Mouse (Mus musculus) forebrain, embryonic 16.5 days (tissue): ENCODE measurements around the gene Crb1. TPM values are rescaled to one million over a fixed set of nuclear protein-coding genes. Genes with fewer than 3 reads are reported as not detected.
"Not testable (repeated sequence)": the region's sequence is repeated elsewhere in the genome, so short reads cannot be mapped to it uniquely, and the experiment has no call there.

ENCODE experiments used
- ATAC-seq: fragments of 200-750 bp; cut with Nextera tagmentation; 2 replicates; pipeline ENCODE4 v1.8.0; 2017; ENCODE audit warnings: mild to moderate bottlenecking, moderate library complexity
- H3K27ac ChIP-seq: fragments of 300-500 bp; sonication (generic); 2 replicates; pipeline ENCODE4 v1.5.1; 2014; ENCODE audit warnings: low read length, control low read depth
- H3K27me3 ChIP-seq: fragments of 300-500 bp; sonication (generic); replicated peaks from 2 replicates; pipeline ENCODE4 v1.6.1; 2014; ENCODE audit warnings: low read length; ENCODE audit not compliant: control insufficient read depth, insufficient read depth
- H3K36me3 ChIP-seq: fragments of 300-500 bp; sonication (generic); 2 replicates; pipeline ENCODE4 v1.6.1; 2014; ENCODE audit not compliant: control insufficient read depth, insufficient read depth
- H3K4me1 ChIP-seq: fragments of 300-500 bp; sonication (generic); replicated peaks from 2 replicates; pipeline ENCODE4 v1.6.1; 2014; ENCODE audit warnings: low read length; ENCODE audit not compliant: control insufficient read depth, insufficient read depth
- H3K4me2 ChIP-seq: fragments of 300-500 bp; sonication (generic); 2 replicates; pipeline ENCODE4 v1.6.1; 2014; ENCODE audit warnings: mild to moderate bottlenecking, low read length, control low read depth
- H3K4me3 ChIP-seq: fragments of 300-500 bp; sonication (generic); replicated peaks from 2 replicates; pipeline ENCODE4 v1.5.1; 2014; ENCODE audit warnings: mild to moderate bottlenecking, low read length, control low read depth
- H3K9ac ChIP-seq: fragments of 300-500 bp; sonication (generic); replicated peaks from 2 replicates; pipeline ENCODE4 v1.6.1; 2014; ENCODE audit warnings: low read depth, low read length, control low read depth
- H3K9me3 ChIP-seq: fragments of 300-500 bp; sonication (generic); 2 replicates; pipeline ENCODE4 v1.6.1; 2016; ENCODE audit warnings: low read length; ENCODE audit not compliant: control insufficient read depth
- WGBS: fragments of 180-500 bp; shearing (Covaris S2); extraction: QIAGEN DNeasy Blood & Tissue Kit; methylation state at CpG from one replicate; pipeline ENCODE4 v1.1.7; 2014; 5-methylcytosine and 5-hydroxymethylcytosine counted together
- polyA plus RNA-seq: library from polyadenylated mRNA; unstranded; fragments of >200 nt; fragmentation: Nextera tagmentation; extraction: Ambion mirVana; gene quantifications from 2 replicates; pipeline ENCODE4 v1.2.1, GENCODE M21; 2015

The Crb1 gene
- polyA plus RNA-seq, 1 experiment from 2014 or later = 1.1 TPM

- not testable (repeated sequence) for H3K4me2 ChIP-seq, ATAC-seq, H3K4me1 ChIP-seq
Measured at GRCm38 (mm10) chr1:139302519-139302918, 74.4 kb downstream of the Crb1 start.

GRCm38 (mm10) chr1:139301830-139302229 lies 75.1 kb downstream of the Crb1 start:
- 26% methylated on average over 5 of the region's 5 CpGs for WGBS
- ATAC-seq = no peak
- no peaks in the 10 kb centered on the region for H3K4me1 ChIP-seq

More at GRCm38 (mm10) chr1:139302519-139302918, 74.4 kb downstream of the Crb1 start:
- not testable (repeated sequence) for H3K9me3 ChIP-seq, H3K27me3 ChIP-seq, H3K36me3 ChIP-seq, H3K4me3 ChIP-seq, H3K9ac ChIP-seq, H3K27ac ChIP-seq

GRCm38 (mm10) chr1:139292023-139292422 lies 84.9 kb downstream of the Crb1 start:
- Histone ChIP-seq H3K9me3 (no peaks in the 10 kb centered on the region), H3K27ac (no peak overlapping the region), H3K27me3 (no peaks in the 10 kb centered on the region), H3K4me3 (no peak overlapping the region), H3K4me1 (no peaks in the 10 kb centered on the region), H3K36me3 (no peaks in the 10 kb centered on the region), H3K4me2 (no peak overlapping the region), H3K9ac (no peak overlapping the region)
- WGBS = 41% methylated on average over 4 of the region's 4 CpGs
- ATAC-seq = no peak

More at GRCm38 (mm10) chr1:139301830-139302229, 75.1 kb downstream of the Crb1 start:
- Histone ChIP-seq H3K9ac (no peak overlapping the region), H3K4me3 (no peak overlapping the region), H3K4me2 (no peak overlapping the region), H3K9me3 (no peaks in the 10 kb centered on the region), H3K36me3 (no peaks in the 10 kb centered on the region), H3K27ac (no peak overlapping the region), H3K27me3 (no peaks in the 10 kb centered on the region)

- H3K9ac ChIP-seq = no peak overlapping the region
- no peaks in the 10 kb centered on the region for H3K36me3 ChIP-seq
- 28% methylated on average over 1 of the region's 1 CpGs for WGBS
- no peaks in the 10 kb centered on the region for H3K9me3 ChIP-seq
- no peak overlapping the region for H3K27ac ChIP-seq
- H3K4me3 ChIP-seq = no peak overlapping the region
- no peak overlapping the region for H3K4me2 ChIP-seq
- ATAC-seq = no peak
- no peaks in the 10 kb centered on the region for H3K4me1 ChIP-seq
- H3K27me3 ChIP-seq = no peaks in the 10 kb centered on the region
Measured at GRCm38 (mm10) chr1:139291593-139291992, 85.3 kb downstream of the Crb1 start.

- H3K4me2 ChIP-seq = no peak overlapping the region
- no peaks in the 10 kb centered on the region for H3K36me3 ChIP-seq
- no peaks in the 10 kb centered on the region for H3K9me3 ChIP-seq
- no peak for ATAC-seq
- no peak overlapping the region for H3K27ac ChIP-seq
- no peaks in the 10 kb centered on the region for H3K4me1 ChIP-seq
- H3K27me3 ChIP-seq = no peaks in the 10 kb centered on the region
- 85% methylated on average over 4 of the region's 4 CpGs for WGBS
- no peak overlapping the region for H3K9ac ChIP-seq
- H3K4me3 ChIP-seq = no peak overlapping the region
Measured at GRCm38 (mm10) chr1:139276619-139277320, 100.1 kb downstream of the Crb1 start.

- H3K36me3 ChIP-seq = no peaks in the 10 kb centered on the region
- H3K9ac ChIP-seq = no peak overlapping the region
- H3K4me3 ChIP-seq = no peak overlapping the region
- no peaks in the 10 kb centered on the region for H3K27me3 ChIP-seq
- no peaks in the 10 kb centered on the region for H3K9me3 ChIP-seq
- peak; percentile 78 for ATAC-seq
- no peak overlapping the region for H3K4me2 ChIP-seq
- WGBS = 17% methylated on average over 6 of the region's 6 CpGs
- no peaks in the 10 kb centered on the region for H3K4me1 ChIP-seq
- no peak overlapping the region for H3K27ac ChIP-seq
Measured at GRCm38 (mm10) chr1:139267844-139268243, 109.1 kb downstream of the Crb1 start.

GRCm38 (mm10) chr1:139264245-139264644 lies 112.7 kb downstream of the Crb1 start:
- Histone ChIP-seq H3K27me3 (no peaks in the 10 kb centered on the region), H3K36me3 (no peaks in the 10 kb centered on the region)
- 95% methylated on average over 1 of the region's 1 CpGs for WGBS

GRCm38 (mm10) chr1:139263158-139263557 lies 113.7 kb downstream of the Crb1 start:
- H3K27ac ChIP-seq = no peak overlapping the region
- no peak for ATAC-seq

More at GRCm38 (mm10) chr1:139264245-139264644, 112.7 kb downstream of the Crb1 start:
- Histone ChIP-seq H3K9me3 (no peaks in the 10 kb centered on the region), H3K4me1 (no peaks in the 10 kb centered on the region), H3K27ac (no peak overlapping the region), H3K9ac (no peak overlapping the region), H3K4me2 (no peak overlapping the region), H3K4me3 (no peak overlapping the region)
- ATAC-seq = no peak

GRCm38 (mm10) chr1:139255581-139255980 lies 121.3 kb downstream of the Crb1 start:
- Histone ChIP-seq H3K27me3 (no peaks in the 10 kb centered on the region), H3K4me2 (no peak overlapping the region), H3K4me3 (no peak overlapping the region), H3K27ac (no peak overlapping the region), H3K9ac (no peak overlapping the region), H3K36me3 (no peaks in the 10 kb centered on the region), H3K4me1 (no peaks in the 10 kb centered on the region), H3K9me3 (no peaks in the 10 kb centered on the region)
- no peak for ATAC-seq
- WGBS = 68% methylated on average over 7 of the region's 7 CpGs

More at GRCm38 (mm10) chr1:139263158-139263557, 113.7 kb downstream of the Crb1 start:
- no peak overlapping the region for H3K4me2 ChIP-seq
- H3K4me1 ChIP-seq = no peaks in the 10 kb centered on the region
- WGBS = 66% methylated on average over 1 of the region's 1 CpGs
- no peaks in the 10 kb centered on the region for H3K9me3 ChIP-seq
- H3K9ac ChIP-seq = no peak overlapping the region
- no peaks in the 10 kb centered on the region for H3K36me3 ChIP-seq
- no peak overlapping the region for H3K4me3 ChIP-seq
- no peaks in the 10 kb centered on the region for H3K27me3 ChIP-seq
